Mouse (Mus musculus): ENCODE measurements around the gene Hist1h2bl. TPM values are rescaled to one million over a fixed set of nuclear protein-coding genes. Genes with fewer than 3 reads are reported as not detected.
"Not testable (repeated sequence)": the region's sequence is repeated elsewhere in the genome, so short reads cannot be mapped to it uniquely, and the experiment has no call there.

Gene Hist1h2bl
- polyA plus RNA-seq, 1 experiment from 2014 or later = 2.2 TPM

GRCm38 (mm10) chr13:21745006-21745405 lies 29.1 kb upstream of the Hist1h2bl start:
- H3K27ac ChIP-seq (replicated peaks) = no peak overlapping the region
- H3K36me3 ChIP-seq = no peaks in the 10 kb centered on the region
- no peak overlapping the region for H3K4me2 ChIP-seq (replicated peaks)
- H3K9me3 ChIP-seq = no peaks in the 10 kb centered on the region
- H3K9ac ChIP-seq (replicated peaks) = no peak overlapping the region
- no peak for ATAC-seq (ENCODE audit: low FRiP score, low read depth)
- WGBS = 96% methylated on average over 1 of the region's 1 CpGs
- H3K4me1 ChIP-seq = peaks cover 16% of the 10 kb centered on the region
- no peaks in the 10 kb centered on the region for H3K27me3 ChIP-seq
- H3K4me3 ChIP-seq = no peak overlapping the region

- H3K27me3 ChIP-seq, H3K9me3 ChIP-seq, H3K36me3 ChIP-seq, H3K4me1 ChIP-seq: not testable (repeated sequence)
- peak within 1 kb of the TSS; percentile 98 for H3K27ac ChIP-seq (replicated peaks)
- peak within 1 kb of the TSS; percentile 69 for H3K9ac ChIP-seq (replicated peaks)
- ATAC-seq (ENCODE audit: low FRiP score, low read depth) = peak; percentile 91
- peak within 1 kb of the TSS; percentile 65 for H3K4me2 ChIP-seq (replicated peaks)
- under 1% methylated on average over 43 of the region's 56 CpGs for WGBS
- H3K4me3 ChIP-seq = peak within 1 kb of the TSS; percentile 57
These were observed 19.2 kb upstream of the Hist1h2bl start, which contains the start of gene Hist1h4j for GRCm38 (mm10) chr13:21734906-21735767. Gene Hist1h4j (plus strand): TSS chr13:21735064.

DNA sequence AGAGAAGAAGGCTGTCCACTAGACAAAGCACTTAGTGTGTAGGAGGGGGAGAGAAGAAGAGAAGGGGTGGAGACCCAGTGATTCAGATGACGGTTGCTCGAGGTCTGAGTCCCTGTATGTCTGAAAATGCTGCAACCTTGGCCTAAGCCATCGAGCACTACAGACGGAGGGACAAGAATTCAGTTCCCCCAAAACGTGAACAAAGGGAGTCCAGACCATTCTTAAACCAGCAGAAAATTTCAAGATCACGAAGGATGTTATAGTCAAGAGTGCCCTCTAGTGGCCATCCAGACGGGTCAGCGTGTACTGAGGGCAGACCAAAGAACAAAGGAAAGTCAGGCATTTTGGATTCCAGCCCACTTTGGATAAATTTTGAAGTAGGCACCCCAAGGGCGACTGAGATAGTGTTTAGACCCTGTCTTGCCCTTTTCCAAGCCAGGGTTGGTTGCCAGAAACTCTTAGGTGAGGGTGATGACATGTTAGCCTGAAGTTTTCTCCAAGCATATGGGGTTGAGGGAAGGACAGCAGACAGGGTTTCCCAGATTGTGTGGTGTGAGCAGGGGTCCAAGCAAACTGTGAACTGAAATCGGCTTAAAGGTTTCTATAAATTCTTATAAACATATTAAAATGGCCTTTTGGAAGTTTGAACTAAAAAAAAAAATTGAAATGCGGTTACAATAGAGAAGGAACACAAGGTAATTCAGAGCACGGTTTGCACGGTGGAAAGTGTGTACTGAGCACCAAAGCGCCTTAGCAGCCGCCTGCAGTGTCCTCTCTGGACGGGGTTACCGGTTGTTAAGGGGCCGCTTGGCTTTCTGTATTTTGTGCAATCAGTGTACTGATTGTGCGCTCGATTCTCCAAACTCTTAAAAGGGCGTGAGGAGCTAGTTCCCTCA lies 18.3 kb upstream of the Hist1h2bl start:
- Histone ChIP-seq H3K27me3 (no peaks in the 10 kb centered on the region), H3K4me1 (peaks cover 5% of the 10 kb centered on the region; the same call in 1 of the 2 replicates), H3K4me2 (replicated peaks) (peak overlapping the region; percentile 65), H3K9ac (replicated peaks) (peak overlapping the region; percentile 69), H3K4me3 (peak overlapping the region; percentile 57), H3K27ac (replicated peaks) (peak overlapping the region; percentile 98), H3K9me3 (no peaks in the 10 kb centered on the region), H3K36me3 (no peaks in the 10 kb centered on the region)
- peak; percentile 73 for ATAC-seq (ENCODE audit: low FRiP score, low read depth)
- under 1% methylated on average over 21 of the region's 21 CpGs for WGBS

DNA sequence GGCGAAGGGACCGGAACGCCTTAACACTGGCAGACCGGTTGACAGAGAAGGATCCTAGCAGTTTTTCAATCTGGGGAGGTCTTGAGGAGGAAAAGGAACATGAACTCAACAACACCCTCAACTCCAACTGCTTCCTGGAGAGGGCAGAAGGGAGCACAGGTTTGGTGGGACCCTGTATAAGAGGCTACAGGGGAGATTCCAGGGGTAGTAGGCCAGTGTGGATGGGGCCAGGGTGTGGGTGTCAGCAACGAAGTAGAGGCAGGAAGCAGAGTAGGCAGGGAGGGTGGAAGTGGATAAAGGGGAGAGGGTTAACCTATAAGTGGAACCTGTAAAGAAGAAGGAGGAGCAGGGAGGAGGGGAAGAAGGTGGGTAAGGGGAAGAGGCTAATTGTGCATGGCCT lies 17.5 kb upstream of the Hist1h2bl start:
- Histone ChIP-seq H3K4me3 (no peak overlapping the region), H3K4me2 (replicated peaks) (no peak overlapping the region), H3K27ac (replicated peaks) (peak overlapping the region; percentile 98), H3K9me3 (no peaks in the 10 kb centered on the region), H3K27me3 (no peaks in the 10 kb centered on the region), H3K9ac (replicated peaks) (no peak overlapping the region), H3K4me1 (peaks cover 5% of the 10 kb centered on the region; the same call in 1 of the 2 replicates), H3K36me3 (no peaks in the 10 kb centered on the region)
- peak; percentile 16; the same call in 1 of the 2 replicates for ATAC-seq (ENCODE audit: low FRiP score, low read depth)
- 62% methylated on average over 5 of the region's 5 CpGs for WGBS

GRCm38 (mm10) chr13:21729544-21729943 lies 13.6 kb upstream of the Hist1h2bl start:
- Histone ChIP-seq H3K4me3 (no peak overlapping the region), H3K9me3 (no peaks in the 10 kb centered on the region), H3K27me3 (no peaks in the 10 kb centered on the region), H3K4me2 (replicated peaks) (no peak overlapping the region), H3K4me1 (peaks cover 12% of the 10 kb centered on the region; the same call in 1 of the 2 replicates), H3K9ac (replicated peaks) (no peak overlapping the region), H3K27ac (replicated peaks) (no peak overlapping the region), H3K36me3 (no peaks in the 10 kb centered on the region)
- WGBS = 80% methylated on average over 1 of the region's 1 CpGs
- no peak for ATAC-seq (ENCODE audit: low FRiP score, low read depth)

- no peaks in the 10 kb centered on the region for H3K9me3 ChIP-seq
- peak overlapping the region; percentile 62 for H3K27ac ChIP-seq (replicated peaks)
- no peak overlapping the region for H3K4me3 ChIP-seq
- WGBS = 22% methylated on average over 11 of the region's 11 CpGs
- no peaks in the 10 kb centered on the region for H3K27me3 ChIP-seq
- no peaks in the 10 kb centered on the region for H3K36me3 ChIP-seq
- H3K4me2 ChIP-seq (replicated peaks) = no peak overlapping the region
- H3K9ac ChIP-seq (replicated peaks) = no peak overlapping the region
- ATAC-seq (ENCODE audit: low FRiP score, low read depth) = peak; percentile 88
- H3K4me1 ChIP-seq = peaks cover 9% of the 10 kb centered on the region; the same call in 1 of the 2 replicates
These were observed 12.1 kb upstream of the Hist1h2bl start for GRCm38 (mm10) chr13:21727948-21728572.

DNA sequence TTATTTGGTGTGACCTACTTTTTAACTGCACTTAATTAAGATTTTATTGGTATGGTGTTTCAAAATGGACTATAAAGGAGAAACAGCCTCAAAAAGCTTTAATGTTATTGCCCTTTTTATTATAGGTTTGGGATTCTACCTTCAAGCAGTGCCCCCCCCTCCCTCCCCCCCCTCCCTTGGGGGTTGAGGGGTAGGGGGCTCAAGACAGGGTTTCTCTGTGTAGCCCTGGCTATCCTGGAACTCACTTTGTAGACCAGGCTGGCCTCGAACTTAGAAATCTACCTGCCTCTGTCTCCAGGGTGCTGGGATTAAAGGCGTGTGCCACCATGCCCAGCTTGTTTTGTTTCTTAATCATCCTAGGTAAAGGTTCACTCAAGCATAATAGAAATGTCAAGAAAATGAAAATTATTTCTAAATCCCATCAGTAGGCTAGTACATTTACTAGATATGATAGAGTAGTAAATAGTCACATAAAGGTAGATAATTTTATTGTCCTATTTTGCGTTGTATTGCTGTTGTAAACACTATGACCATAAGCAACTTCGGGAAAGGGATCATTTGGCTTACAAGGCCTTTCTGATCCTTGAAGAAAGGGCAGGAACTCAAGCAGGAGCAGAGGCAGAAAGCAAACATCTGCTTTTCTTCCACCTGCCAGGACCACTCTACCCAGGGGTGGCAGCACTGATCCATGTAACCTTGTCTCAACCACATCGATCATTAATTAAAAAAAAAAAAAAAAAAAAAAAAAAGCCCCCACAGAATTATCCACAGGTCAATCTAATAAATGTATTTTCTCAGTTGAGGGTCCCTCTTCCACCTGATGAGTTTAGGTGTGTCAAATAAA lies 7.3 kb upstream of the Hist1h2bl start:
- H3K27ac ChIP-seq (replicated peaks) = peak overlapping the region; percentile 91
- H3K27me3 ChIP-seq = no peaks in the 10 kb centered on the region
- peak overlapping the region; percentile 57 for H3K4me2 ChIP-seq (replicated peaks)
- ATAC-seq (ENCODE audit: low FRiP score, low read depth) = no peak
- H3K9ac ChIP-seq (replicated peaks) = no peak overlapping the region; the same call in 1 of the 2 replicates
- no peak overlapping the region for H3K4me3 ChIP-seq
- no peaks in the 10 kb centered on the region for H3K36me3 ChIP-seq
- H3K9me3 ChIP-seq = no peaks in the 10 kb centered on the region
- 27% methylated on average over 5 of the region's 5 CpGs for WGBS
- H3K4me1 ChIP-seq = peaks cover 25% of the 10 kb centered on the region

DNA sequence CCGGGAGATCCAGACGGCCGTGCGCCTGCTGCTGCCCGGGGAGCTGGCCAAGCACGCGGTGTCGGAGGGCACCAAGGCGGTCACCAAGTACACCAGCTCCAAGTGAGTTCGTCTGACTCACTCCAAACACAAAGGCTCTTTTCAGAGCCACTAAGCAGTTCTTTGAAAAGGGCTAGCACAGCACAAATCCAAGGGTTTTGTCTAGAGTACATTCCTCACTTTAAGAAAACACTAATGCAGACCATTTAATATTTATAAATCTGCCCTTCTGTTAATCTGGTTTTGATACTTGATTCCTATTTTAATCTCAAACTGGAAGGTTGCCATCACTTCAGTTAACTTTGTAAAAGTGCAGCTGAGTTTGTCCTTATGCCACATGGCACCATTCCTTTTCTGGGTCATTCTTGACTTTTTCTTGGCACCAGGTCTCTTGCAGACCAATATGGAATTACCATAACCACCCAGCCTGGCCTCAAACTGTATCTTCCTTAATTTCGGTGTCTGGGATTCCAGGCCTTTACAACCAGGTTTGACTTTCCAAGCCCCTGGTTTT lies 6.5 kb upstream of the Hist1h2bl start:
- Histone ChIP-seq H3K27ac (replicated peaks) (peak overlapping the region; percentile 91), H3K4me1 (peaks cover 20% of the 10 kb centered on the region), H3K36me3 (no peaks in the 10 kb centered on the region), H3K9me3 (no peaks in the 10 kb centered on the region), H3K4me2 (replicated peaks) (peak overlapping the region; percentile 57), H3K4me3 (peak overlapping the region; percentile 42), H3K27me3 (no peaks in the 10 kb centered on the region), H3K9ac (replicated peaks) (peak overlapping the region; percentile 62)
- WGBS = 3% methylated on average over 11 of the region's 11 CpGs
- peak; percentile 44 for ATAC-seq (ENCODE audit: low FRiP score, low read depth)

DNA sequence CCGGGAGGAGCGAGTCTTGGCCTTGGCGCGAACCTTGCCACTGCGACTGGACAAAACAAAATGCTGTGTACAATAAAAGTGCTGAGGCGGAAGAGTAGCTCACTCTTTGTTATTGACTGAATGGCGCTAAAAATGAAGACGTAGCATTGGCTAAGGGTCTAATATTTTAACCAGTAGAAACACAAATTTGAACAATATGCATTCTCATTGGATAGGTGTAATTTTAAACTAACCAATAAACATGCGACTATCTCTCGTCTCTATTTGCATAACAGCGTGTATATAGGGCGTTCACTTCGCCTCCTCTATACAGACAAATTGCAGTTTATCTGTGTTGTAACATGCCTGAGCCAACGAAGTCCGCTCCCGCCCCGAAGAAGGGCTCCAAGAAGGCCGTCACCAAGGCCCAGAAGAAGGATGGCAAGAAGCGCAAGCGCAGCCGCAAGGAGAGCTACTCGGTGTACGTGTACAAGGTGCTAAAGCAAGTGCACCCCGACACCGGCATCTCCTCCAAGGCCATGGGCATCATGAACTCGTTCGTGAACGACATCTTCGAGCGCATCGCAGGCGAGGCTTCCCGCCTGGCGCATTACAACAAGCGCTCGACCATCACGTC lies 5.9 kb upstream of the Hist1h2bl start, which contains the start of gene Hist1h2bm:
Gene Hist1h2bm, plus strand, starts transcription at position 288 of the 616 bp plus-strand sequence.
- H3K36me3 ChIP-seq, H3K27me3 ChIP-seq, H3K9me3 ChIP-seq: not testable (repeated sequence)
- Histone ChIP-seq H3K9ac (replicated peaks) (peak within 1 kb of the TSS; percentile 65), H3K4me2 (replicated peaks) (peak within 1 kb of the TSS; percentile 57), H3K27ac (replicated peaks) (peak within 1 kb of the TSS; percentile 91), H3K4me1 (peaks cover 22% of the 10 kb centered on the region), H3K4me3 (peak within 1 kb of the TSS; percentile 42)
- peak; percentile 96 for ATAC-seq (ENCODE audit: low FRiP score, low read depth)
- WGBS = under 1% methylated on average over 37 of the region's 37 CpGs

DNA sequence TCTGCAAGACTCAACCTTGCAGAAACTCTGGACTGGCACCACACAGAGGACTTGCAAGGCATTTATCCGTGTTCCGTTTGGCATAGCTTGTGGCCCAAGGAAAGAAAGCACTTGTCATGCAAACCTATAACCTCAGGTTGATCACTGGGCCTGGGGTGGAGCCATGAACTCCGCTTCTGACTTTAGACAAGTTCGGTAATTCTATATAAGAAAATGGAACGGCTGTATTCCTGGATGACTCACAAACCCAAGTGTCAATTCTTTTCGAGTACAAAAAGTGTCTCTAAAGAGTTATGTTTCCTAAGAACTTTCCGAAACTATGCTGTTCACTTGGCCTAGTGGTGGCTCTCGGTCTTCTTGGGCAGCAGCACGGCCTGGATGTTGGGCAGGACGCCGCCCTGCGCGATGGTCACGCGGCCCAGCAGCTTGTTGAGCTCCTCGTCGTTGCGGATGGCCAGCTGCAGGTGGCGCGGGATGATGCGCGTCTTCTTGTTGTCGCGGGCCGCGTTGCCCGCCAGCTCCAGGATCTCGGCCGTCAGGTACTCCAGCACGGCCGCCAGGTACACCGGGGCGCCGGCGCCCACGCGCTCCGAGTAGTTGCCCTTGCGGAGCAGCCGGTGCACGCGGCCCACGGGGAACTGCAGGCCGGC lies 5.3 kb upstream of the Hist1h2bl start:
- H3K9ac ChIP-seq (replicated peaks) = peak overlapping the region; percentile 65
- H3K4me2 ChIP-seq (replicated peaks) = peak overlapping the region; percentile 57
- H3K4me1 ChIP-seq = peaks cover 23% of the 10 kb centered on the region
- not testable (repeated sequence) for H3K36me3 ChIP-seq, H3K27me3 ChIP-seq, H3K9me3 ChIP-seq
- peak overlapping the region; percentile 42 for H3K4me3 ChIP-seq
- peak; percentile 8; the same call in 1 of the 2 replicates for ATAC-seq (ENCODE audit: low FRiP score, low read depth)
- H3K27ac ChIP-seq (replicated peaks) = peak overlapping the region; percentile 91
- WGBS = 2% methylated on average over 21 of the region's 44 CpGs

All from midbrain, embryonic 12.5 days (tissue).